Mouse (Mus musculus): ENCODE results near the gene Tbc1d22b.

Gene Tbc1d22b

DNA sequence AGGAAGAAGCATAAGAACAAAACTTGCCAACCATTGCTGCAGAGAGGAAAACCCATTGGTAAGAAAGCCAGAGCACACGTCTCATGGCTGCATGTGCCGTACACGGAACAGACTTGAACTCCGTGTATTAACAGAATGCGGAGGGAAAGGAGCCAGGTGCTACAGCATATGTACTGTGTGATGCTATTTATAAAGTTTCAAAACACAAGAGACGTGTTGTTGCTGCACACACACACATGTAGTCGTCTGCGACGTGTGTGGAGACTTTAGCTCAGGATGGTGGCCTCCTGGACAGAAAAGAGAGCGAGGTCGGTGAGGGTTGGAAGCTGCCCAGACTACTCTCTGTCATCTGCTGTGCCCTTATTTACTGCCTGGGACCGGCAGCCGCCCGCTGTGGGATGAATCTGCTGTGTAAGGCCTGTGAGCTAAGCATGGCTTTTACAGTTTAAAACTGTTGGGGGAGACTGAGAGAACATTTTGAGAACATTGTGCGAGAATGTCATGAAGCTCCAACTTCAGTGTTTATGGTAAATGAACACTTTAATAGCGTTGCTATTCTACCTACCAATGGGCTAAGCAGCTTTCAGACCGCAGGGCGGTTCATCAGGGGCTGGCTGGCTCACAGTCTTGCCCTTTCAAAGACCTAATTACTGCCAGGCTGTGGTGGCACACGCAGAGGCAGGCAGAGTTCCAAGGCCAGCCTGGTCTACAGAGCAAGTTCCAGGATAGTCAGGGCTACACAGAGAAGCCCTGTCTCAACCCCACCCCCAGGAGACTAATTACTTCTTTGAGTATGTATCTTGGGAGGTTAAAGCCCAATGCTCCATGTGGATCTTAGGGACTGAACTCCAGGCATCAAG, 6.5 kb upstream of the Tbc1d22b start:
- DNase-seq, result peak; percentile 48

DNA sequence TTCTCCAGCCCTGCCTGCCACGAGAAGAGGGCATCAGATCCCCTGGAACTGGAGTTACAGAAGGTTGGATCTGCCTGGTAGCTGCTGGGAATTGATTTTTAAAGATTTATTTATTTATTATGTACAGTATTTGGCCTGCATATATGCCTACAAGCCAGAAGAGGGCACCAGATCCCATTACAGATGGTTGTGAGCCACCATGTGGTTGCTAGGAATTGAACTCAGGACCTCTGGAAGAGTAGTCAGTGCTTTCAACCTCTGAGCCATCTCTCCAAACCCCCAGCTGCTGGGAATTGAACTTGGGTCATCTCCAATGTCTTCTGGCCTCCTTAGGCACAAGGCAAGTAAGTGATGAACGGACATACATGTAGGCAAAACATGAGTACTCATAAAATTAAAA, 5.5 kb upstream of the Tbc1d22b start:
- DNase-seq, result no peak

DNA sequence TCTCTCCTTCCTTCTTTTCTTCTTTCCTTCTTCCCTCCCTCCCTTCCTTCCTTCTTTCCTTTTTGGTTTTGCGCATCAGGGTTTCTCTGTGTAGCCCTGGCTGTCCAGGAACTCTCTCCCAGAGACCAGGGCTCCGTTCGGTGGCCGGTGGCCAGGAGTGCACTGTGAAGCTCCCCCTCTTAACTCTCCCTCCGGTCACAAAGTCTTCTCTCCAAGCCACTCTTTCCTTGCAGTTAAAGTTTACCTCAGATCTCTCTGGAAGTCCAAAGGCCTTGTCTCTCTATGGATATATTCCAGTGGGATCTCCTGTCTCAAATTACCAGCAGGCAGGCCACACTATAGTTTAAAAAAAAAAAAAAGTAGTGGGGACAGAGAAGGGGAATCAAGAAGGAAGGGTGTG, 4.3 kb upstream of the Tbc1d22b start:
- DNase-seq, result no peak

DNA sequence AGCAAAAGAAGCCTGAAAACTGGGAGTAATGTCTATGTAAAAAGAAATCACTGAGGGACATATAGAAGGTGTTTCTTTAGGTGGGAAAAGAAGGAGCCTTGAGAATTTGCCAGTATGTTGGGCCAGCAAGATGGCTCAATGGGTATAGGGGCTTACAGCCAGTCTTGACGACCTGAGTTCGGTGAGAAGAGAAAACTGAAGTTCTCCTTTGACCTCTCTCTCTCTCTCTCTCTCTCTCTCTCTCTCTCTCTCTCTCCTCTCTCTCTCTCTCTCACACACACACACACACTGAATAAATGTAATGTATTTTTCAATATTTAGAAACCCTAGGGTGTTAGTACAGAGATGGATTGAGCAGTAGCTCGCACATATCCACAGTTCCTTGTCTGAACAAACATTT, 1.1 kb upstream of the Tbc1d22b start:
- no peak for DNase-seq

DNA sequence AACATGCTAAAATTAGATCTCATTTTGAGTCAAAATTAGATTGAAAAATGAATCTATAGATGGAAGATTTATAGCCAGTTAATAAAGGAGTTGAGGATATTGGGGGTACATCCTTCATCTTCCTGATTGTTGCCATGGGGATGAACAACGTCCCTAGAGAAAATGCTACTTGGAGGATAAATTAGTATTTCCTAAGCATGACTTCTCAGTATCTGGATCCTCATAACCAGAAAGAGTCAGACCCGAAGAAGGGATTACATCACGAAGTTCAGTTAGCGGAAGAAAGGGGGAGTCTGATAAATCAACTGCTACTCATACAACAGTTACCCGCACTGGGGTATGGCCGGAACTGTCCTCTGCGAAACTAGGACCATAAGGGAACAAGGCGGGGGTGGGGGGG, 591 bp upstream of the Tbc1d22b start:
- DNase-seq, result no peak

DNA sequence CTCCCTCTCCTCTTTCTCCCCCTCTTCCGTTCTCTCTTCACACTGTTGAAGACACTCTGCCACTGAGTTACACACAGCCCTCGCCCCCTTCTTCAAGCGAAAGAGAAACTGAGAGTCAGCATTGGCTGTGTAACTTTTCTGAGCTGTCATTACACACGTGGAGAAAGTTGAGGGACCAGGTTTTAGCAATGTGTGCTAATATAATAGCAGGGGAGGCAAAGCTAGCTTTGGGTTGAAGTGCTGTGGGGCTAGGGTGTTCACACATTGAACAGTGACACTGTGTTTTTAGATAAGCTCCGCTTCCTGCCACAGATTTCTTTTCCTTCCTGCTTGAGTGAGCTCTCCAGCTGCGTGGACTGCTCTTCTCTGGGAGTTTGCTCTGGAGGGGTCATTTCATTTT, 1.4 kb downstream of the Tbc1d22b start:
- DNase-seq, result no peak

DNA sequence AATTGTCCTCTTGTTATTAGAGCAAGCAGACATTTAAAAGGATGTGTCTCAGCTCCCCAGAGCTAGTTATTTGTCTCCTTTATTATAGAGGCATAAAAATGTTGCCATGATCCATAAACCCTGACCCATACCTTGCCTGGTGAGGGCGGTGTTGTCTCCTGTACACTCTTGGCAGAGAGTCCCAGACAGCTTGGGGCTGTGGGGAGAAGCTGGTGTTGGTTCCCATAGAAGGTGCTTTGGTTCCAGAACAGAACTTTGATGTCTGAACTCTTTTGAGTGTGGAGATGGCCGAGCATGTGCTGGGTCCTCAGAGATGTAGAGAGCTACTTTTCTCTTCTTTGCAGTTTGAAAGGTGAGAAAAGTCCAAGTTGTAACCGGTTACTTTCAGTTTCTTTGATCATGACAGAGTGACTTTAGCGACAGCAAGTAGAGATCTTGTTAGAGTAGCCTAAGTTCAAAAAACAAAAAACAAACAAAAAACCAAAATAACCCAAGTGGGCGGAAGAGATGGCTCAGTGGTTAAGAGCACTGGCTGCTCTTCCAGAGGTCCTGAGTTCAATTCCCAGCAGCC, 2.7 kb downstream of the Tbc1d22b start, which contains the start of gene Tmem217:
TSS of gene Tmem217 (minus strand) at position 224 of the 571 bp plus-strand sequence.
- no peak for DNase-seq

DNA sequence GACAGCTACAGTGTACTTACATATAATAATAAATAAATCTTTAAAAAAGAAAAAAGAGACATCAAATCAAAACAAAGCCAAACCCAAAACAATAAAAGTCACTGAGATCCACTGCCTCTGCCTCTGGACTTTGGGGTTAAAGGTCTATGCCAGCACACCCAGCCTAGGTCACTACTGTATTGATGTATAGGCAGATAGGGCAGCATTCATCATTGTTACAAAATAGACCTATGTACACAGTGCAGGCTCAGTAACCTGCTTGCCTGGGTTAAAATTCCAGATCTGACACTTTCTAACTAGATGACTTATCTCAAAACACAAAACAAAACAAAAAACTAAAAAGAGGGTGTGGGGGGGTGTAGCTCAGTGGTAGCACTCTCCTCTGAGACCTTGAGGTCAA, 4.6 kb downstream of the Tbc1d22b start:
- DNase-seq, result no peak

DNA sequence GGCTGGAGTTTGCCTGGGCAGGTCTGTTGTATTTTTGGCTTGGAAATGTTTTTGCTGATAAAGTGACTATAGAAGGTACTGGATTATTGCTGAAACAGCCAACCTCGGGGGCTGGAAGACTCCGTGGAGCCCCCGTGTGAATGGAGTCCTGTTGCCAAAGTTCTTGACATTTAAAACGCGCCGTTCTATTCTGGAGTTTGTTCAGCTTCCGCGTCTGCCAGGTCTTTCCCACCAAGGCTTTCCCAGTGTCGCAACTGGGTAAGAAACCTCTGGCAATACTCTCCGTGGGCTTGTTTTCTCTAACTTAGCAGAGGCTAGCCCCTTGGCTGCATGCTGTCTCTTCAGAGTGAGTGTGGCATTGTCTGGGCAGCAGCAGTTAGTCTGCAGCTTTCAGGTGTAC, 6.9 kb downstream of the Tbc1d22b start:
- no peak for DNase-seq

DNA sequence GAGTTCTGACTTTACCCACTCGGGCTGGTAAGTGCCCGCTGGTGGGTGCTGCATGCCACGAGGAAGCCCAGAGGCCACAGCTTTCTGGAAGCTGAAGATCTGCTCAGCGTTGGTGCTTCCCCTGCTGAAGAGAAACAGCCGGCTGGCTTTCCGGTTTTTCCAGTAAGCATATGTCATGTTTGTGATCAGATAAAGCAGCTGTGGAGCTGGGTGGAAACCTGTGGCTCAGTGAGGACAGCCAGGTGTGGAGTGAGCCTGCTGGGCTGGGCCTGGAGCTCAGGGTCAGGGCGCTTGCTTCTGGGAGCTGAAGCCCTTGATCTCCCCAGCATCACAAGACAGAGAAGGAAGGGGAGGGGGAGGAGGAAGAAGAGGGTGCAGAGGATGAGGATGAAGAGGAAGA, 7.3 kb downstream of the Tbc1d22b start:
- no peak for DNase-seq

DNA sequence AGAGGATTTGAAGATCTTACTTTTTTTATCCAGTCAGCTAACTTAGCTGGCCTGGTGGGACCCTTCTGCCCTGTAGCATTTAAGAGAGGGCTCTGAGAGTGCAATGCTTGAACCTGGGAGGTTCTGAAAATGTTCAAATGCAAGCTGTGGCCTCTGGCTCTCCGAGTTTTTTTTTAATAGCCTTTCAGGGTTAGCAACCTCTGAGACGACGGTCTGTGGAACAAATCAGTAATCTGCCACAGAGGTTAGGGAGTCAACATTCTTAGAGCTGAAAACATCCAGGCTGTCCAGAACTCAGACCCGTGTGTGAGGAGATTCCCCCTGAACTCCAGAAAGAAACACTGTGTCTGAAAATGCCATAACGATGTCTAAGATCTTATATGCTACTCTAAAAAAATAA, 8.9 kb downstream of the Tbc1d22b start:
- DNase-seq, result no peak

DNA sequence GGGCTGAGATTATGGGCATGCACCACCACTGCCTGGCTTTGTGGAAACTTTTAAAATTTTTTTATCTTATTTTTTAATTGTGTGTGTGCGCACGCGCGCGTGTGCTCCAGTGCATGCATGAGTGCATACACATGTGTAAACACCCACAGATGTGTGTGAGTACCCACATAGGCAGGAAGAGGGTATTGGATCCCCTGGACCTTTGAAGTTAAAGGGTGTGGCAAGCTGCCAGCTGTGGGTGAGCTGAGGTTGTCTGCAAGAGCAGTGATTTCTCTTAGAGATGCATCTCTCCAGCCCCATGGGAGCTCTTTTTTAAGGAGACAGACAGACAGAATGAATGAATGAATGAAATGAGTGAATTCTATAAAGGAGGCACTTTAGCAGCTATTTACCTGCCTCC, 15.9 kb downstream of the Tbc1d22b start:
- no peak for DNase-seq

DNA sequence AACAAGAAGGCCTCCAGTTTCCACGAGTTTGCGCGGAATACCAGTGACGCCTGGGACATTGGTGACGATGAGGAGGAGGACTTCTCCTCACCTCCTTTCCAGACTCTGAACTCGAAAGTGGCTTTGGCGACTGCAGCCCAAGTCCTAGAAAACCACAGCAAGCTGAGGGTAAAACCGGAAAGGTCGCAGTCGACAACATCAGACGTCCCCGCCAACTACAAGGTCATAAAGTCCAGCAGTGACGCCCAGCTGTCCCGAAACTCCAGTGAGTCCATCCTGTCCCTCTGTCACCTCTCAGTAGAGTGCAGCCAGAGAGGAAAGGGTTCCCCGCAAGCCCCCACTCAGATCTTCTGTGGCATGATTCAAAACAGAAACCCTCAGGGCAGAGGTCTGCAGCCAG, 18.9 kb downstream of the Tbc1d22b start:
- no peak for DNase-seq

DNA sequence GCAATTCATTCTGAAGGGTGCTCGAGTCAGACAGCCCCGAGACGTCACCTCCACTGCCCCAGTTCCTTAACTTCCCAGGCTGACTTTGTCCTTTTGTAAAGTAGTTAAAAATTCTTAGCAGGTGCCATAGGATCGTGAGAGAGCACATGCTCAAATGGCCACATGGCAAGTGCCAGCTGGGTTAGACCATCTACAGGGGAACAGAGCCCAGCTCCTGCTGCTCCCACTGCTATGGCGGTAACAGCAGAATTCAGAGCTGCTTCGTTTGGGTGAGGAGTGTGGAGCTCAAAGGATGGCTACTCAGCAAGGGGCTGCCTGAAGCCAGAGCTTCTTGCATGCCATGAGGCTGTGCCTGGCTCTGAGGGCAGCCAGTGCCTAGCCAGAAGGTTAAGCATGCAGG, 20.2 kb downstream of the Tbc1d22b start:
- DNase-seq, result peak; percentile 20

DNA sequence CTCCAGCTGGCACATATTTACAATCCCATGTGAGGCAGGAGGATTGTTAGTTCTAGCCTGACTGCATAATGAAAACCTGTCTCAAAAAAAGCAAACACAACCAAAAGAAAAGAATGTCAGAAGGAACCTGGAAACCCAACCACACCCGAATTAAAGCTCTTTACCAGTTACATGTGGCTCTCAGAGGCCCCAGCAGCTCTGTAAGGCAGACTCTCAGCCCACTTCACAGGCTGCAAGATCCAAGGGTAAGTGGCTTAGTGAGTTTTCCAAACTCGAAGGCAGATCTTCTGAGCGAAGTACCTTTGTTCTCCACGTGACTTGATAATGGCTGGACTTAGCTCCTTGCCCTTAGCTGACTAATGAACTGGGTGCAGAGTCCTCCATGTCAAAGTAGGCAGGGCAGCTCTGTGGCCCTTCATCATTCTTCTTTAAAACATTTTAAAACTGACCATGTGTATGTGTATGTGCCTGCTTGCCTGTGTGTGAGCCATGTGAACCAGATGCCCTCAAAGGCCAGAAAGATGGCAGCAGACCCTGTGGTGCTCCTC, 30.1 kb downstream of the Tbc1d22b start:
- no peak for DNase-seq

DNA sequence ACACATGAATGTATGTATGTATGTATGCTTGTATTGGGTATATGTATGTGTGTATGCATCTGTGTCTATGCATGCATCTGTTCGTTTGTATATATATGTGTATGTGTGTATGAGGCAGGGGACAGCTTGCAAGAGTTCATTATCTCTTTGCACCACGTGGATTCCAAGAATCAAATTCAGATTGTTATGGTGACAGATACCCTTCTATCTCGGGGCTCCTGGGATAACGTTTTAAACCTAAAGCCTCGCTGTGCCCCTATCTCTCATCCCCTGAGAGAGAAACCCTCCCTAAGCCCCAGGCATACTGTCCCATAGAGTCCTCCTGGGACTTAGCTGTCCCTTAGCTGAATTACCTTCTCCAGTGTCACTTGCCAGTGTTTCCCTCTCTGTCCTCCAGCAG, 34.0 kb downstream of the Tbc1d22b start:
- no peak for DNase-seq

DNA sequence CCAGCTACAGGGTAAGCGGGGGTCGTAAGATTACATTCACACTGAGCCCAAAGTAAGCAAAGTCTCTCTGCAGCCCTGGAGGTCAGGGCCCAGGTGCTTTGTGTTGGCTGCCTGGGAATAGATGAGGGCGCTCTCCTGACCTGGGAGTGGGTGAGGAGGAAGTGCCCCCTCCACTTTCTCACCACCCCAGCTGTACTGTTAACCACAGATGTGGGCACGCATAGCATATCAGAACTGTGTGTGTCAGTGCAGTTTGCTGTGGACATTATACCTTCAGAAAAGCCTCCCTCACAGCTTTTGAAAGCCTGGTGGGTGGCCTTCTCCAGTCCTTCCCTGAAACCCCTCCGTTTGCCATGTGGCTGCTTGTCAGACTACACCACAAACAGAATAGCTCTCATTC, 34.7 kb downstream of the Tbc1d22b start:
- no peak for DNase-seq

DNA sequence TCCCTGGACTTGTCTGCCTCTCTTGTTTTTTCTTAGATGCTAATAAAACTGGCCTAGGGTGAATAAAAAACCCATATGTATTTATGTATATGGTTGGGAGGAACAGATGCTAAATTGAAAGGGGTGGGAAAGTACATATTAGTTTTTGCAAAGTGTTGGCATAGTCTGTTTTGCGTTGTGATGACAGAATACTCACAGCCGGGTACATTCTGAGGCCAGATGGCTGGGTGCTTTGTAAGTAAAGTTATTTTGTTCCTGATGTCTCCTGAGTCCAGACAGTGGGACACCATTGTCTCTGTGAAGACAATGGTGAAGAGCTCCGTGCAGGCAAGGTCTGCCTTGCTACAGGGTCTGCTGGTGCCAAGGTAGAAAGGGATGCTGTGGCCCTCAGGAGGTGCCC, 35.2 kb downstream of the Tbc1d22b start:
- DNase-seq, result no peak

DNA sequence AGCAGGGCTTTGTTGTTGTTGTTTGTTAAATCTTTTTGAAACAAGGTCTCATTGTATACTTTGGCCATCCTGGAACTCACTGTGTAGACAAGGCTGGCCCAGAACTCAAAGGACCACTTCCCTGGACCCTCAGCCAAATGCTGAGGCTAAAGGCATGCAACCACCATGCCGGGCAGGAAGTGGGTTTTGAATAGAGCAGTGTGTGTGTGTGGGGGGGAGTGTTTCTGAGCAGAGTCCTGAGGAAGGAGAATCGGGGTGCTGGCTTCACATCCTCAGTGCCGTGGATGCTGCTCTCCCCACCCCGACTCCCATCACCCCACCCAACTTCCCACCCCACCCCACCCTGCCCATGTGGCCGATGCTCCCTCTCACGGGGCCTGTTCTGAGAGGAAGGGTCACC, 35.9 kb downstream of the Tbc1d22b start:
- no peak for DNase-seq

DNA sequence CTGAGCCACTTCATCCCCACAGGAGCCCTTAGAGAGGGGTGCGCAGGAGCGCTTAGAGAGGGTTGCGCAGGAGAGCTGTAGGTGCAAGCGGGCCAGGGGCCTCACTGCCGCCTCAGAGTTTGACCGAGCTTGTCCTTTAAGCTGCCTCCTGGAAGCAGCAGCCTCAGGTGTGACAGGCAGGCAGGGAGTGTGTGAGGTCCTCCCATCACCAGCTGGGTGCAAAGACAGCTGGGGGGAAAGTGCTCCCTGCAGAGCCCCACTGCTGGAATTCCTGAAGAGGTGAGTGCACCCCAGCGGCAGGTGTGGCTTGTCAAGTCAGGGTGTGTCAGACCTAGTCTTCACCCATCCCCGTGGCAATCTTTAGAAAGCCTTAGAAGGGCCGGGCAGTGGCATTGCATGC, 37.3 kb downstream of the Tbc1d22b start:
- no peak for DNase-seq

DNA sequence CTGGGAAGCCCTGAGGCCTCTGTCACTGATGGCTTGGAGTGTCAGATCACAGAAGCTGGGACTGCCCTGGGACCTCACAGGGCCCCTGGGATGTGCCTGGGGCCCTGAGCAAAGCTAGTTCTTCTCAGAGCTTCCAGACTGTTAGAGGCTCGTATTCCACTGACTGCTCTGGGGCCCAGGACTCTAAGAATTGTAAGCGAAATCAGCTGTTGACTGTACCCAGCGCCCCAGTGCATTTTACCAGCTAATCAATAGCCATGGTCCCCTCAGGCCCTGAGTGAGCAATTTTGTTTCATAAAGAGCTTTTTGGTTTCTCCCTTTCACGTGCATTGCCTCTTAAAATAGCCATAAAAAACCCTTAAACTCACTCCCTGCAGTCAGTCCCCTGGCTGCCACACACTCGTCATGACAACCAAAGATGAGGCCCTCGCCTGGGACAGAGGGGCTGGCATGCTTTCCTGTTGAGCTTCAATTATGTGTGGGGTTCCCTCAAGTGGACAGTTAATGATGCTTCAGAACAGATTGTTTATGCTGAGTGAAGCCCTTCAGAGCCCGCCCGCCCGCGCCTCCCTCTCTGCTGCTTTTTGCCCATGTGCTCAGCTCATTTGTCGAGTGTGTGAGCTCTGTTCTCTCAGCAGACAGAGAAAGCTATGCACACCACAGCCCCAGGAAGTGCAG, 39.8 kb downstream of the Tbc1d22b start:
- DNase-seq, result no peak

DNA sequence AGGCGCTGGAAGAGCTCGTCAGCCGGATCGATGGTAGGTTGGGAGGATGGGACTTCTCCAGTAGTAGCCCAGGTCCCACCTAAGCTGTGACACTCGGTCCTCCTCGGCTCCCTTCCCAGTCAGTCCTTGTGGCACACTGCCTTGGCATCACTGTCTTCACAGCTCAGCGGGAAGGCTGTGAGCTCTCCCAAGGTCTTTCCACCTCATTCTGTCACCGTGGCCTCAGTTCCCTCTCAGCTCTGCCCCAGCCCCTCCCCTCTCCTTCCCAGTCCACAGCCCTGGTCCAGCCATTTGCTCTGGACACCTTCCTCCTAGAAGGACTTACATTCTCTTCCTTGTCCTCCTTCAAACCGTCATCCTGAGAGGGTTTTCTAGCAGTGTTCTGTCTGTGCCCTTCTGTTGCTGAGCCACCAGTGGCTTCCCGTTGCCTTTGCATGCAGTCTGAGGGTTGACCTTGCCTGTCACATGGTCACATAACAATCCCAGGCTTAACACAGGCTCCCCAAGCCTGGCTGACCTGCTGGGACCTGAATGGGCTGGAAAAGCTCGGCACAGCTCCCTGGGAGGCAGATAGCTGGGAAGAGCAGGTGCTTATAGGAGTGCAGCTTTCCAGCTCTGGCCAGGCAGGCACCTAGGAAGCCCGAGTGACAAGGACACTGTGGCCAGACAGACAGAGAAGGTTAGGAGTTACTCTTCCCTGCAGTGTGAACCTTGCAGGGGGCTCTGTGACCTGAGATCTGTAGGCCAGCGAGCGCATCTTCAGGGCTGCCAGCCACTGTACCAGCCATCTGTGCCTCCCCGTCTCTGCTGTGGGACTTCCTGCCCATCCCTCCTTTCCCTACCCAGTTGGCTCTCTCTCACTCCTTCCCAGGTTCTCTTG, 46.5 kb downstream of the Tbc1d22b start:
- peak; percentile 63 for DNase-seq

DNA sequence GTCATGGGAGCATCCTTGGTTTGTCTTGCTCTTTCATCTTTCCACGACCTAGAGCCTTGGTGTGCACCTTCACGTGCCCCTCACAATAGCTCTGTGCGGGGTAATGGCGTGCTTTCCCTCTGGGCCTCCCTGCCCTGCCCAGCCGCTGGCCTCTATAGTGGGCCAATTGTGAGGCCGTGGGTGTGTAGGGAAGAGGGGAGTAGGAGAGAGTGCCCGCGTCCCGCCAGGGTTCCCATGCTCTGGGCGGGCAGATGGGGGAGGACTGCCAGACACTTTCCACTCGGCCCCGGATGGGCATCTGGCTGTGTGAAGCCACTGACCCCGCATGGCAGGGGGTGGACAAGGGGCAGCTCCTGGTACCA, 47.2 kb downstream of the Tbc1d22b start:
- no peak for DNase-seq
